Mouse (Mus musculus): ENCODE data around the gene Gm1113.
A peak's percentile ranks its signal among the peaks of the same experiment; 100 is the strongest.

The Gm1113 gene

GRCm38 (mm10) chr9:35529796-35530195 lies 11.7 kb upstream of the Gm1113 start:
- DNase-seq (ENCODE audit: inconsistent age in 2 of 2, low spot score in 1 of 2), result no peak

GRCm38 (mm10) chr9:35529141-35529540 lies 11.1 kb upstream of the Gm1113 start:
- DNase-seq (ENCODE audit: inconsistent age in 2 of 2, low spot score in 1 of 2), result no peak

GRCm38 (mm10) chr9:35523941-35524411 lies 5.9 kb upstream of the Gm1113 start:
- DNase-seq (ENCODE audit: inconsistent age in 2 of 2, low spot score in 1 of 2), result peak; percentile 61 to 89

GRCm38 (mm10) chr9:35523541-35523940 lies 5.5 kb upstream of the Gm1113 start:
- peak in 1 of 2 experiments; percentile 46 for DNase-seq (ENCODE audit: inconsistent age in 2 of 2, low spot score in 1 of 2)

GRCm38 (mm10) chr9:35522821-35523515 lies 4.9 kb upstream of the Gm1113 start:
- no peak for DNase-seq (ENCODE audit: inconsistent age in 2 of 2, low spot score in 1 of 2)

- no peak for DNase-seq (ENCODE audit: inconsistent age in 2 of 2, low spot score in 1 of 2)
Observed at GRCm38 (mm10) chr9:35522241-35522640, 4.2 kb upstream of the Gm1113 start.

GRCm38 (mm10) chr9:35520631-35521348 lies 2.7 kb upstream of the Gm1113 start:
- DNase-seq (ENCODE audit: inconsistent age in 2 of 2, low spot score in 1 of 2), result no peak

- no peak for DNase-seq (ENCODE audit: inconsistent age in 2 of 2, low spot score in 1 of 2)
Observed at GRCm38 (mm10) chr9:35516711-35517110, 1.4 kb downstream of the Gm1113 start.

GRCm38 (mm10) chr9:35516182-35516581 lies 1.9 kb downstream of the Gm1113 start:
- no peak for DNase-seq (ENCODE audit: inconsistent age in 2 of 2, low spot score in 1 of 2)

GRCm38 (mm10) chr9:35513900-35514299 lies 4.2 kb downstream of the Gm1113 start:
- no peak for DNase-seq (ENCODE audit: inconsistent age in 2 of 2, low spot score in 1 of 2)

GRCm38 (mm10) chr9:35508234-35508633 lies 9.8 kb downstream of the Gm1113 start:
- DNase-seq (ENCODE audit: inconsistent age in 2 of 2, low spot score in 1 of 2), result peak; percentile 12 to 53

GRCm38 (mm10) chr9:35502361-35503000 lies 15.6 kb downstream of the Gm1113 start:
- no peak for DNase-seq (ENCODE audit: inconsistent age in 2 of 2, low spot score in 1 of 2)

GRCm38 (mm10) chr9:35499946-35500345 lies 18.1 kb downstream of the Gm1113 start:
- DNase-seq (ENCODE audit: inconsistent age in 2 of 2, low spot score in 1 of 2), result no peak

GRCm38 (mm10) chr9:35495471-35495870 lies 22.6 kb downstream of the Gm1113 start:
- no peak for DNase-seq (ENCODE audit: inconsistent age in 2 of 2, low spot score in 1 of 2)

GRCm38 (mm10) chr9:35494937-35495336 lies 23.1 kb downstream of the Gm1113 start:
- no peak for DNase-seq (ENCODE audit: inconsistent age in 2 of 2, low spot score in 1 of 2)

GRCm38 (mm10) chr9:35493733-35494092 lies 24.4 kb downstream of the Gm1113 start:
- DNase-seq (ENCODE audit: inconsistent age in 2 of 2, low spot score in 1 of 2), result no peak

- no peak for DNase-seq (ENCODE audit: inconsistent age in 2 of 2, low spot score in 1 of 2)
Observed at GRCm38 (mm10) chr9:35493033-35493732, 24.9 kb downstream of the Gm1113 start.

GRCm38 (mm10) chr9:35491109-35491866 lies 26.8 kb downstream of the Gm1113 start:
- DNase-seq (ENCODE audit: inconsistent age in 2 of 2, low spot score in 1 of 2), result no peak

GRCm38 (mm10) chr9:35488496-35488895 lies 29.6 kb downstream of the Gm1113 start:
- DNase-seq (ENCODE audit: inconsistent age in 2 of 2, low spot score in 1 of 2), result no peak

GRCm38 (mm10) chr9:35486616-35487015 lies 31.5 kb downstream of the Gm1113 start:
- no peak for DNase-seq (ENCODE audit: inconsistent age in 2 of 2, low spot score in 1 of 2)

GRCm38 (mm10) chr9:35483949-35484348 lies 34.1 kb downstream of the Gm1113 start:
- no peak for DNase-seq (ENCODE audit: inconsistent age in 2 of 2, low spot score in 1 of 2)

Data from adrenal gland, adult (tissue).